Mouse (Mus musculus): ENCODE results near the gene Tusc2.

DNA sequence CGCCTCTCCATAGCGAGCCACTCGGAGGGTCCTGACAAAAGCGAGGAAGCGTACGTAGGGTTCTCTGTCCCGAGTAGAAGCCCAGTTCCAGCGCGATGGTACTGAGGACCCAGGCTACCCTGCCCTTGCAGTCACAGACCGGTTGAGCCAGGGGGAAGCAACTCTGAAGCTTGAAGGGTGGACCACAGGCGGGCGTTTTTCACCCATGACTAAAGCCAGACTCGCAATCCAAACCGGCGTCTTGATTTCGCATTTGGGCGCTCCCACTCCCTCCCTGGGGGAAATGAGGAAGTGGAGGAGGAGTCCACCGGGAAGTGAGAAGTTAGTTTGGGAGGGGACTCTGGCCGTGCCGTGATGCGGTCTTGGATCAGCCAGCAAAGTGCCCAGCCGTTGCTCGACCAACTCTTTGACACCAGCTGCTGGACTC, 8.0 kb upstream of the Tusc2 start:
- TF ChIP-seq POLR2A (IDR thresholded peaks at IDR 0.05; ENCODE audit: low read depth, low read length) = peak; percentile 29; the same call in 1 of the 2 replicates
- TF ChIP-seq CTCF (IDR thresholded peaks at IDR 0.05; ENCODE audit: extremely low read depth, insufficient read length, insufficient replicate concordance, low read depth, low read length) = no peak

Measured in small intestine, adult 2 months (tissue).